Mouse (Mus musculus) limb, embryonic 12.5 days (tissue): ENCODE data around the gene Cmtm4. TPM values are rescaled to one million over a fixed set of nuclear protein-coding genes. Genes with fewer than 3 reads are reported as not detected.
"Not testable (repeated sequence)": the region's sequence is repeated elsewhere in the genome, so short reads cannot be mapped to it uniquely, and the experiment has no call there.

Source experiments
- ATAC-seq: fragments of 200-750 bp; cut with Nextera tagmentation; 2 replicates; pipeline ENCODE4 v1.8.0; 2017; ENCODE audit warnings: low read depth, moderate TSS enrichment; ENCODE audit not compliant: insufficient number of reproducible peaks, insufficient read depth, low FRiP score, low TSS enrichment
- H3K27ac ChIP-seq: fragments of 300-500 bp; sonication (generic); 2 replicates; pipeline ENCODE4 v1.5.1; 2016; ENCODE audit warnings: mild to moderate bottlenecking, moderate library complexity
- H3K27me3 ChIP-seq: fragments of 300-500 bp; sonication (generic); 2 replicates; pipeline ENCODE4 v1.6.1; 2016; ENCODE audit warnings: mild to moderate bottlenecking, moderate library complexity
- H3K36me3 ChIP-seq: fragments of 300-500 bp; sonication (generic); 2 replicates; pipeline ENCODE4 v1.6.1; 2016; ENCODE audit warnings: mild to moderate bottlenecking, moderate library complexity
- H3K4me1 ChIP-seq: fragments of 300-500 bp; sonication (generic); replicated peaks from 2 replicates; pipeline ENCODE4 v1.6.1; 2016
- H3K4me2 ChIP-seq: fragments of 300-500 bp; sonication (generic); 2 replicates; pipeline ENCODE4 v1.6.1; 2016; ENCODE audit warnings: mild to moderate bottlenecking, moderate library complexity
- H3K4me3 ChIP-seq: fragments of 300-500 bp; sonication (generic); replicated peaks from 2 replicates; pipeline ENCODE4 v1.5.1; 2016; ENCODE audit warnings: mild to moderate bottlenecking
- H3K9ac ChIP-seq: fragments of 300-500 bp; sonication (generic); replicated peaks from 2 replicates; pipeline ENCODE4 v1.6.1; 2016; ENCODE audit warnings: mild to moderate bottlenecking, moderate library complexity
- H3K9me3 ChIP-seq: fragments of 300-500 bp; sonication (generic); 2 replicates; pipeline ENCODE4 v1.6.1; 2016; ENCODE audit warnings: mild to moderate bottlenecking, moderate library complexity
- WGBS: fragments of 180-500 bp; shearing (Covaris S2); methylation state at CpG from one replicate; pipeline ENCODE4 v1.1.7; 2016; 5-methylcytosine and 5-hydroxymethylcytosine counted together
- polyA plus RNA-seq: library from polyadenylated mRNA; unstranded; fragments of >200 nt; fragmentation: Nextera tagmentation; extraction: Ambion mirVana; gene quantifications from 2 replicates; pipeline ENCODE4 v1.2.1, GENCODE M21; 2016

Gene Cmtm4
- polyA plus RNA-seq, 1 experiment from 2014 or later, result 3.2 TPM

DNA sequence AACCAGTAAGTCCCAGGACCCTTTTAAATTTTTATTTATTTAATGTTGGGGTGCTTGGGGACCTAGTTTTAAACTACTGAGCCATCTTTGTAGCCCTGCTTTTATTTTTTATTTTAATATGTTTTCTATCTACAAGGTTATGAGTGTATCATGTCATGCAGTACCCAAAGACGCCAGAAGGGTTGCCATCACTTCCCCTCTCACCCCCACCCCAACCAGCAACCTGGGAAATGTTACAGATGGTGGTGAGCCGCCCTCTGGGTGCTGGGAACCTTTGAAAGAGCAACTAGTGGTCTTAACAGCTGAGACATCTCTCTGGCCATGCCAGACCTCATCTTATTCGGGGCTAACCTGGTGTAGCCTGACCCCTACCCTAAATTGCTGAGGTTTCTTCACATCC lies 57.7 kb downstream of the Cmtm4 start:
- peaks cover 7% of the 10 kb centered on the region; the same call in 1 of the 2 replicates for H3K4me1 ChIP-seq
- 59% methylated on average over 3 of the region's 3 CpGs for WGBS

DNA sequence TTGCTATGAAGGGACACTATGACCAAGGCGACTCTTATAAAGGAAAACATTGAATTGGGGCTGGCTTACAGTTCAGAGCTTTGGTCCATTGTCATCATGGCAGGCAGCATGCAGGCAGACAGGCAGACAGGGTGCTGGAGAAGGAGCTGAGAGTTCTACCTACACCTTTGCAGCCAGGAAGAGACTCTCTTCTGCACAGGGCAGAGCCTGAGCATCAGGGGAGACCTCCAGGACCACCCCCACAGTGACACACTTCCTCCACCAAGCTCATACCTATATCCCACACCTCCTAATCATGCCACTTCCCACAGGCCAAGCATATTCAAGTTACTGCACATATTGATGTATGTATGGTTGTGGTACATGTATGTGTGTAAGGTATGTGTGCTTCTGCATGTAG lies 58.8 kb downstream of the Cmtm4 start:
- Histone ChIP-seq H3K4me1 (peaks cover 6% of the 10 kb centered on the region; the same call in 1 of the 2 replicates), H3K4me3 (no peak overlapping the region), H3K9me3 (no peaks in the 10 kb centered on the region), H3K27ac (no peak overlapping the region), H3K4me2 (no peak overlapping the region), H3K36me3 (no peaks in the 10 kb centered on the region), H3K9ac (no peak overlapping the region), H3K27me3 (peaks cover 5% of the 10 kb centered on the region; the same call in 1 of the 2 replicates)
- ATAC-seq, result no peak
- 80% methylated on average over 1 of the region's 1 CpGs for WGBS

More for the DNA sequence above, 57.7 kb downstream of the Cmtm4 start:
- no peaks in the 10 kb centered on the region for H3K36me3 ChIP-seq
- H3K4me3 ChIP-seq, result no peak overlapping the region
- no peak overlapping the region for H3K4me2 ChIP-seq
- no peak for ATAC-seq
- H3K9me3 ChIP-seq, result no peaks in the 10 kb centered on the region
- H3K9ac ChIP-seq, result no peak overlapping the region
- no peak overlapping the region for H3K27ac ChIP-seq
- H3K27me3 ChIP-seq, result peaks cover 5% of the 10 kb centered on the region; the same call in 1 of the 2 replicates

DNA sequence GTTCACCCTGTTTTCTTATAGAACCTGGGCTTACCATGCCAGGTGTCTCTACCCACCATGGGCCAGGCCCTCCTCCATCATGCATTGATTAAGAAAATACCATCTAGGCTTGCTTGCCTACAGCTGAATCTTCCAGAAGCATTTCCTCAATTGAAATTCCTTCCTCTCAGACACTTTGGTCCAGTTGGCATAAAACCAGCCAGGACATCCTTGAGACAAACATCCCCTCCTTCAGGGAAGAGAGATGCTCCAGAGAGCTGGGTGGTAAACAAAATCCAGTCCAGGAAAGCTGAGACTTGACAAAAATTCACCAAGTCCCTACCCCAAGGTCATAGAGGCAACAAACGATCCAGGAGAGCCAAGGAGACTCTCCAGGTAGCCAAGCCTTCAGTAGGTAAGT lies 61.4 kb downstream of the Cmtm4 start:
- peaks cover 2% of the 10 kb centered on the region; the same call in 1 of the 2 replicates for H3K27me3 ChIP-seq
- no peak overlapping the region for H3K4me3 ChIP-seq
- H3K4me2 ChIP-seq, result no peak overlapping the region
- H3K4me1 ChIP-seq, result no peaks in the 10 kb centered on the region
- H3K9ac ChIP-seq, result no peak overlapping the region
- no peak for ATAC-seq
- 76% methylated on average over 1 of the region's 1 CpGs for WGBS
- no peak overlapping the region for H3K27ac ChIP-seq
- H3K36me3 ChIP-seq, result no peaks in the 10 kb centered on the region
- H3K9me3 ChIP-seq, result no peaks in the 10 kb centered on the region

DNA sequence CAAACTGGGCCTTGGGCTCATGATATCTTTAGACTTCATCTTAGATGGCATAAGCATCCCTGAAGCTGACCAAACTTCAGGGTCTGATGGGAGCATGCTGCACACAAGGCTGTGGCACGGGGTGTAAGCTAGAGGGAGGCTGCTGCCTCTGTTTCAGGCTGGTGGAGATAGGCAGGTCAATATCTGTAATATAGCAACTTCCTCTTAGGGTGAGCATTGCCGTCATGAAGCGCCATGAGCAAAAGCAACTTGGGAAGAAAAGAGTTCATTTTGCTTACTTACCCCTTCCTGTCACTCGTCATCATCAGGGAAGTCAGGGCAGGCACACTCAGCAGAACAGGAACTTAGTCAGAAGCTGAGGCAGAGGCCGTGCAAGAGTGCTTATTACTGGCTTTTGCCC lies 61.8 kb downstream of the Cmtm4 start:
- H3K4me2 ChIP-seq, result no peak overlapping the region
- WGBS, result 69% methylated on average over 5 of the region's 5 CpGs
- no peaks in the 10 kb centered on the region for H3K36me3 ChIP-seq
- no peaks in the 10 kb centered on the region for H3K4me1 ChIP-seq
- H3K9me3 ChIP-seq, result no peaks in the 10 kb centered on the region
- H3K4me3 ChIP-seq, result no peak overlapping the region
- no peak for ATAC-seq
- no peak overlapping the region for H3K9ac ChIP-seq
- H3K27ac ChIP-seq, result no peak overlapping the region
- no peaks in the 10 kb centered on the region for H3K27me3 ChIP-seq

DNA sequence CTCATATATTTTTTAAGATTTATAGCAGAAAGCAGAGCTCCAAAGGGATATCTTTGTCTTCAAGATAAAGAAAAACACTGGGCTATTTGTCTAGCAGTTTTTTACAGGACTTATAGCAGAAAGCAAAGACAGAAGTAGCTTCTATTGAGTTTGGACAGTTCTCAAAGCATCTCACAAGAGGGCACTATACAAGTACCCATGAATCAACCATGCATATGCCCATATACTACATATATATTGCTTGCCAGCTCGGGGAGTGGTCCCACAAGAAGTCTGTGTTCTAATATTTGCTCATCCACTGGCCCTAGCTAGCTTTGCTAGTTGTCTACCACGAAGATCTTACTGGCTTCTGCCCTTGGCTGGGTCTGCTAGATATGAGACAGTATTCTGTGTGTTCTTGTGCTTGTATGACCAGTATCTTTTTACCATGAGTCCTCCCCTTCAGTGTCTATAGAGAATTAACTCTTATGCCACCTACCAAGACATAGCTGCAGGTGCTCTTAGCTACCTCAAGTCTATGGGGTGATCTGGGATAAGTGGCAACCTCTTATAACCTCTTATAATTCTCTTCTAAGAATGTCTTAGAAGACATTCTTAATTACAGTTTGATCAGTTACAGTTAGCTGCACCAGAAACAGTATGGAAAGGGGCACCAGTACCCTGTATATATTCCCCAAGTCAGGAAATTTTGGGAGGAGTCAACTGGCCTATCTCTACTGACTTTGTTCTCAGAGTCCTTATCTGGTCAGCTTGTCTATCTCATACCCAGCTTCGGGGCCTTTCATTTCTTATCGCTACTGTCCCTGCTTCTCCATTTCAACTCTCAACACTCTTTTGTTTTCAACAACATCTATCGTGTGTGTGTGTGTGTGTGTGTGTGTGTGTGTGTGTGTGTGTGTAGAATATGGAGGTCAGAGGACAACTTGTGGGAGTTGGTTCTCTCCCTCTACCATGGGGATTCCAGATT lies 62.7 kb downstream of the Cmtm4 start:
- 74% methylated on average over 5 of the region's 5 CpGs for WGBS
- H3K9me3 ChIP-seq, result no peaks in the 10 kb centered on the region
- H3K36me3 ChIP-seq, result no peaks in the 10 kb centered on the region
- no peak overlapping the region for H3K4me3 ChIP-seq
- no peak overlapping the region for H3K9ac ChIP-seq
- H3K4me2 ChIP-seq, result no peak overlapping the region
- H3K4me1 ChIP-seq, result no peaks in the 10 kb centered on the region
- H3K27me3 ChIP-seq, result no peaks in the 10 kb centered on the region
- no peak for ATAC-seq
- H3K27ac ChIP-seq, result no peak overlapping the region

DNA sequence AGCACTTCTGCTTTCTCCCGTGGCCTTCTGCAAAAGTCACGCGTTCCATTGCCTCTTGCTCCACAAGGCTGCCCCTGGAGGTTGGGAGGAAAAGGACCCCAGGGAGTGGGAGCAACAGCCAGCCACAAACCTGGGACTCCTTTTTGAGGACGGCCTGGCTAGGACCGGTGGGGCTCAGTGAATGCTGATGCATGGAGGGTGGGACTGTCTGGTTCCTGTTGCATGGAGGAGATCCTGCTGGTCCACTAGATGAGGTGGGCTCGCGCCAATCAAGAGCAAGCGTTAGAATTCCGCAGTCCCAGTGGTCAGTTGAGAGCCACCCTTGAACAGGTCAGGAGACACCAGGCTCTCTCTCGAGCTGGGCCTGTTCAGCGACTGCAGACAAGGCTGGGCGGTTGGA lies 73.7 kb downstream of the Cmtm4 start, which contains the start of gene Cmtm2b:
Gene Cmtm2b (plus strand): TSS at position 301 of the 400 bp plus-strand sequence.
- not testable (repeated sequence) for H3K27ac ChIP-seq, H3K4me2 ChIP-seq, H3K4me1 ChIP-seq, ATAC-seq, H3K9me3 ChIP-seq, H3K36me3 ChIP-seq, H3K4me3 ChIP-seq, H3K9ac ChIP-seq, H3K27me3 ChIP-seq
- WGBS, result 88% methylated on average over 12 of the region's 12 CpGs

DNA sequence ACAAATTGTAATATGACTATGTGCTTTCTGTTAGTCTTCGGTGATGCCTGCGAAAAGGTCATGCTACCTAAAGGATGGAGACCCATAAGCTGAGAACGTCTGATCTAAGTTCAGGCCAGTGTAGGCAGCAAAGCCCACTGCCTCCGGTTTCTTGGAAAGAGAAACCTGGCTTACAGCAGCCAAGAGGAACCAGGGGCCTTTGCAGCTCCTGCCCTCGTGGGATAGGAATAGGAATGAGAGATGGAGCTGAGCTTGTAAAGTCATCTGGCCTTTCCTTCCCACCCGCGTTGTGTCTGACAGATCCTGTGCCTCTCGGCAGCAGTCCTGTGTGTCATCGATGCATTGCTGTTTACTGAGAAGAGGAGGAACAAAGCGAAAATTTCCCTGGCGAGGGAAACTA lies 74.3 kb downstream of the Cmtm4 start, which contains the start of gene Gm11020:
Gene Gm11020 (plus strand): TSS at position 301 of the 400 bp plus-strand sequence.
- not testable (repeated sequence) for H3K4me2 ChIP-seq, H3K9ac ChIP-seq, H3K9me3 ChIP-seq, ATAC-seq, H3K4me1 ChIP-seq, H3K27ac ChIP-seq, H3K27me3 ChIP-seq, H3K36me3 ChIP-seq, H3K4me3 ChIP-seq
- WGBS, result 79% methylated on average over 11 of the region's 11 CpGs

DNA sequence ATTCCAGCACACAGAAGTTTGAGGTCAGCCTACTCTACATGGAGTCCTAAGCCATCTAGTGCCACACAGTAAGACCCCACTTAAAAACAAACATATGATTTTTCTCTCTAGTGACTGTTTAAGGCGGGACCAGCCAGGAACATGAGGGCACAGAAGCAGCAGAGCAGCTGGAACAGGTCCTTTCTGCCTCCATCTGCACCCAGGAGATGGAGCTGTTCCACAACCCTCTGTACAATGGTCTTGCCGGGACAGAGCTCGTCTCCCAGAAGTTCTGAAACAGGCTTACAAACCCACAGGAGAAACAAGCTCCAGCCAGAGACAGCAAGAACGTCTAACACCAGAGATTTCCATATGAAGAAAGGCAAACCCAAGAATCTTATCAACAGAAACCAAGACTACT lies 82.3 kb downstream of the Cmtm4 start:
- Histone ChIP-seq H3K9ac (no peak overlapping the region), H3K36me3 (no peaks in the 10 kb centered on the region), H3K27me3 (no peaks in the 10 kb centered on the region), H3K4me3 (no peak overlapping the region), H3K4me2 (no peak overlapping the region), H3K4me1 (no peaks in the 10 kb centered on the region), H3K9me3 (no peaks in the 10 kb centered on the region), H3K27ac (no peak overlapping the region)
- no peak for ATAC-seq
- 60% methylated on average over 4 of the region's 4 CpGs for whole genome bisulfite sequencing

DNA sequence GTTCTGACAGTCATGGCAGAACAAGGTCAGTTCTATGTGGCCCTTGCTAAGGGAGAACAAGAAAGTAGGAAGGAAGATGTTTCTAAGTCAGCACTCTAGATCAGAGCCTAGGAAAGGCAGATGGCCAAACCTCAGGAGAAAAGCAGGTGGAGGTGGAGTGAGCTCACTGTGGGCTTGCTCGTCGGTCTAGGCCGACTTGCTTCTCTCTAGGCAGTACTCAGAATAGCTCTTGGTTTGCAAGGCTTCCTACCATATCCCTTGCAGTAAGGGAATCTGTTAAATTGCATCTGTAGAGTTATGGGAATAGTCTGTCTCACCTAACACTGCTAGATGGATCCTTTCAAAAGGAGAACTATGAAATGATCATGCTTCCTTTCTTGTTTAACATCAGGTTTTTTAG lies 83.6 kb downstream of the Cmtm4 start:
- H3K4me2 ChIP-seq, ATAC-seq, H3K27me3 ChIP-seq, H3K4me3 ChIP-seq, H3K9ac ChIP-seq, H3K9me3 ChIP-seq, H3K27ac ChIP-seq, H3K4me1 ChIP-seq, H3K36me3 ChIP-seq: not testable (repeated sequence)
- WGBS, result 78% methylated on average over 3 of the region's 3 CpGs

DNA sequence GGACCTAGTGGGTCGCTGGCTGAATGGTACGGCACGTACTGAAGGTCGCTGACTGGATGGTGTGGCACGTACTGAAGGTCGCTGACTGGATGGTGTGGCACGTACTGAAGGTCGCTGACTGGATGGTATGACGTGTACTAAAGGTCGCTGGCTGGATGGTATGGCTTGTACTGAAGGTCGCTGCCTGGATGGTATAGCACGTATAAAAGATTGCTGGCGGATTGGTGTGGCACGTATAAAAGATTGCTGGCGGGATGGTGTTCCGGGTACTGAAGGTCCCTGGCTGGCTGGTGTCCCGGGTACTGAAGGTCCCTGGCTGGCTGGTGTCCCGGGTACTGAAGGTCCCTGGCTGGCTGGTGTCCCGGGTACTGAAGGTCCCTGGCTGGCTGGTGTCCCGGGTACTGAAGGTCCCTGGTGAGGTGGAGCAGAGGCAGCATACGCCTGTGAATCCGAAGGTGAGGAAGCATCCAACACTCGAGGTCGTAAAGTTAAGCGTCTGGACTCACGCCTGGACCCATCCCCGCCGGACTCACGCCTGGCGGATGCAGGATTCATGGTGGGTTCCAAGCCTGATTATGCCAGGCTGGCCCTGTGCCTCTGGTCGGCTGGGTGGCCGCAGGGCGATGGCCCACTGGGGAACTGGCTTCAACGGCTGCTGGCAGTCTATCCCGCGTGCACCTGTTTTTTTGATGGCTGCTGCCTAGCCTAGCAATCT lies 86.0 kb downstream of the Cmtm4 start, which contains the start of the genes Gm45711 and Cmtm1:
Gene Gm45711 (minus strand): TSS at position 641 of the 715 bp plus-strand sequence.
Gene Cmtm1 (minus strand): TSS at position 705 of the 715 bp plus-strand sequence.
- H3K4me1 ChIP-seq, H3K27ac ChIP-seq, ATAC-seq, H3K9ac ChIP-seq, H3K9me3 ChIP-seq, H3K36me3 ChIP-seq, H3K4me2 ChIP-seq, H3K27me3 ChIP-seq, H3K4me3 ChIP-seq: not testable (repeated sequence)
- WGBS, result 88% methylated on average over 34 of the region's 36 CpGs

DNA sequence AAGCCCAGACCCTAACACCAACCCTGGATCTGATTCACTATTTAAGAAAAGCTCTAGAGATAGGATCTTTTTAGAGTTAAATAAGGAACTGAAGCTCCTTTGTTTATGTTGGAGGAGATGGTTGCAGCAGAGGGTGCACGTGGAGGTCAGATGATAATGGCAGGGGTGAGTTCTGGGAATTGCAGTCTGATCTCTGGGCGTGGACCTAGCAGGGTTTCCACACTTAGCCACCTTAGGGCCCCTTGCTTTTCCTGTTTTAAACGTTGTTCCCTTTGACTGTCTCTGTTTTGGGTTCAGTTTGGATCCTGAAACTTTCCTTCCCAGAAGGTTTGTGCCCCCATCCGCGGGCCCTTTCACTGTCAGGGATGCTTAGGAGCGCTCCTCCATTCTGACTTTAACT lies 87.3 kb downstream of the Cmtm4 start:
- not testable (repeated sequence) for H3K36me3 ChIP-seq, H3K4me2 ChIP-seq, H3K4me3 ChIP-seq, H3K27me3 ChIP-seq, H3K9ac ChIP-seq, ATAC-seq, H3K4me1 ChIP-seq, H3K9me3 ChIP-seq, H3K27ac ChIP-seq
- 47% methylated on average over 6 of the region's 6 CpGs for WGBS
